Mouse (Mus musculus): ENCODE results near the gene Barx1. TPM values are rescaled to one million over a fixed set of nuclear protein-coding genes. Genes with fewer than 3 reads are reported as not detected.

Barx1 gene
- polyA plus RNA-seq, 1 experiment from 2014 or later = 1.4 TPM

Other genes with a start within 250 kb of the Barx1 start
- gene Zfp169, start 149.5 kb upstream of the Barx1 start, polyA plus RNA-seq (2014; fragmentation: Nextera tagmentation; extraction: Ambion mirVana) = 8.0 and 8.9 TPM in 2 replicates
- gene A830005F24Rik, start 149.4 kb upstream of the Barx1 start, polyA plus RNA-seq (2014; fragmentation: Nextera tagmentation; extraction: Ambion mirVana) = 1.6 and 2.3 TPM in 2 replicates
- 16.1 and 18.0 TPM in 2 replicates for gene Ptpdc1, start 37.3 kb upstream of the Barx1 start, polyA plus RNA-seq (2014; fragmentation: Nextera tagmentation; extraction: Ambion mirVana)
- gene Phf2, start 208.1 kb downstream of the Barx1 start, polyA plus RNA-seq (2014; fragmentation: Nextera tagmentation; extraction: Ambion mirVana) = 14.3 and 14.6 TPM in 2 replicates